Mouse (Mus musculus) kidney, adult 2 months (tissue): ENCODE results near the gene 1700037H04Rik. TPM values are rescaled to one million over a fixed set of nuclear protein-coding genes. Genes with fewer than 3 reads are reported as not detected.
A peak's percentile ranks its signal among the peaks of the same experiment; 100 is the strongest.

ENCODE experiments used
- DNase-seq: peaks from one replicate; pipeline ENCODE4 v3.0.0; 2021
- H3K27ac ChIP-seq: fragments of 200-500 bp; 2 replicates; pipeline ENCODE4 v1.5.1; 2012; ENCODE audit warnings: low read depth, low read length, control low read depth, inconsistent platforms; ENCODE audit not compliant: insufficient read depth
- H3K27me3 ChIP-seq: fragments of 200-500 bp; replicated peaks from 2 replicates; pipeline ENCODE4 v1.6.1; 2012; ENCODE audit warnings: mild to moderate bottlenecking, moderate library complexity, low read length, inconsistent platforms; ENCODE audit not compliant: control insufficient read depth, insufficient read depth
- H3K36me3 ChIP-seq: fragments of 200-500 bp; 2 replicates; pipeline ENCODE4 v1.6.1; 2012; ENCODE audit warnings: mild to moderate bottlenecking, moderate library complexity, low read length, inconsistent platforms; ENCODE audit not compliant: control insufficient read depth, insufficient read depth
- H3K4me1 ChIP-seq: fragments of 200-500 bp; 2 replicates; pipeline ENCODE4 v1.6.1; 2011; ENCODE audit warnings: low read length; ENCODE audit not compliant: control insufficient read depth, insufficient read depth
- H3K4me3 ChIP-seq: fragments of 200-500 bp; 2 replicates; pipeline ENCODE4 v1.5.1; 2011; ENCODE audit warnings: mild to moderate bottlenecking, low read depth, low read length, control low read depth; ENCODE audit not compliant: insufficient read depth
- CTCF ChIP-seq: fragments of 200-500 bp; conservative IDR thresholded peaks from 2 replicates; pipeline ENCODE4 v1.5.1; 2011; ENCODE audit warnings: low read depth, mild to moderate bottlenecking, control low read depth, low read length, moderate library complexity, mixed read lengths; ENCODE audit not compliant: insufficient read depth, insufficient read length
- POLR2A ChIP-seq: fragments of 200-500 bp; IDR thresholded peaks from one replicate; pipeline ENCODE4 v1.6.1; 2011; ENCODE audit warnings: low read depth, low read length, control low read depth
- WGBS: fragments of 180-500 bp; shearing (Covaris S2); methylation state at CpG from one replicate; pipeline ENCODE4 v1.1.7; 2018; 5-methylcytosine and 5-hydroxymethylcytosine counted together
- polyA plus RNA-seq: library from polyadenylated mRNA; depleted of rRNA; stranded (reverse); fragments of >200 nt; gene quantifications from 2 replicates; pipeline ENCODE4 v1.2.3, GENCODE M21; 2012; rRNA removed

1700037H04Rik gene
- polyA plus RNA-seq: 107 and 112 TPM in 2 replicates

DNA sequence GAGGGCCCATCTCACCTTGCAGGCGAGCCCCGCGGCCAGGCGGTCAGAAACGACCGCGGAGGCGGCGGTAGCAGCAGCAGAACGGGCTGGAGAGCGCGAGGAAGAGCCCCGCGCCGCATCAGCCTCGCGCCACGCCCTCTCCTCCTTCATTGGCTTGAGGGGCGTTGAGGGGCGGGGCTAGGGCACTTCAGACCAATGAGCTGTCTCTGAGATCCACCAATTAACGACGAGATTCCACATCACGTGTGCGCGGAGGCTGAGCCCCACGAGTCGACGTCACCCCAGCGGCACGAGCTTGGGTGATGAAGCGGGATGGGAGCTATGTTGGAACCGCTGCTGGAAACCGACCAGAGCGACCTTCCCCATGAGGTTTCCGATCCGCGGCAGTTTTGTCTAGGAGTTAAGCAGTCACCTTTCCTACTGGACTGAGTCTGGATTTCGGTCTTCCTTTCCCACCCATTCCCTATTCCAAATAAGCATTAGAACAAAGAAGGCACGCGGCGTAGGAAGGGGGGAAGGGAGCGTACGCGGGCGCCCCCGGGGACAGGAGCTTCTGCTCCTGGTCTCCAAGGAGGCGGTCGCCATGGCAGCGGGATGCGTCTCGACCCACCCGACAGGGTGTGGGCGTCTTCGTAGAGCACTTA is at the start of gene 1700037H04Rik:
1700037H04Rik (minus strand) TSS at position 144 of the 644 bp plus-strand sequence.
- Histone ChIP-seq H3K4me3 (peak within 1 kb of the TSS; percentile 66), H3K27me3 (no peaks in the 10 kb centered on the region), H3K27ac (peak within 1 kb of the TSS; percentile 59), H3K36me3 (no peaks in the 10 kb centered on the region), H3K4me1 (peaks cover 3% of the 10 kb centered on the region; the same call in 1 of the 2 replicates)
- peak; percentile 99 for DNase-seq
- TF ChIP-seq POLR2A: peak; percentile 87
- no peak for TF ChIP-seq CTCF
- WGBS: under 1% methylated on average over 54 of the region's 54 CpGs

DNA sequence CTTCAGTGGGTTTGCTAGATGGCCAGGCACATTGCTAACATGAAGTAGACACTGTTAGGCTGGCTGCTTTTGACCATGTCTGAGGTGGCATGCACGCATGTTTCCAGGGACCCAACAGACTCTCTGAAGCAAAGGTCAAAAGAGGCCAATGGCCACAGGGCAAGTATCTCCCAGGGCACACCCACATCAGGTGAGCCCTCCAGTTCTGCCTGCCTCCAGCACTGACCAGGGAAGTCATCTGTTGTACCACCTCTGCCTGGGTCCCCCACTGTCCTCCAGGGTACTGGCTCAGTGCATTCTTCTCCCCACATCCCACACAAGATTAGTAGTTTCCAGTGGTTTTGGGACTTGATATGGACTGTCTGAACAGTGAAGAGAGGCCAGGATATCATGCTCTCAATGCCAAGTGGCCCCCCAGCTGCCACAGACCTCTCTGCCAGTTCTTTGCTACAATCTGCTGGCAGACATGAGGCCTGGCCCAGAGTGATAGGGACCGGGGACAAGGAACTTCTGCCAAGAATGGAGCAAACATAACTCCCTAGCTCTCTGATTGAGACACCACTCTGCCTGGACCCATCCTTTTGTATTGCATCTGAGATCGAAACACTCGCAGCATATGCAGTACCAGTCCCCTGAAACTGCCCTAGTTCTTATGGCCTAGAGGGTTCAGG is 49.4 kb upstream of the 1700037H04Rik start:
- H3K4me3 ChIP-seq: no peak overlapping the region
- WGBS: 68% methylated on average over 4 of the region's 4 CpGs

DNA sequence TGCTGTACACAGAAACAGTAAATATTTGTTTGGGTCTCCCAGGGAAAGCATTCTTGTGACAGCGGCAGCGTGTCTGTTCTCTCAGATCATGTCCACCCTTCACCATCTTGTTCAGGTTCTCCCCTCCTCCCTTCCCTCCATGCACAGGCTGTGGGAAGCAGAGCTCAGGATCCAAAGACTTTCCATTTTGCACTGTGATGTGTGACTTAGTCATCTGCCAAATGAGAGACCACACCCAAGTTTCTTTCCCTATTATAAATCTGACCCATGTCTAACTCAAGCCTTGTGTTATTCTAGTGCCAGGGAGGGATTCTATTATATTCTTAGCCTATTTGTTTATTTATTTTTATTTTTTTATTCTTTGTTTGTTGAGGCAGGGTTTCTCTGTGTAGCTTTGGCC is 48.5 kb upstream of the 1700037H04Rik start:
- 96% methylated on average over 2 of the region's 2 CpGs for WGBS
- no peak for DNase-seq
- H3K4me1 ChIP-seq: peaks cover 16% of the 10 kb centered on the region; the same call in 1 of the 2 replicates
- H3K27ac ChIP-seq: no peak overlapping the region
- H3K27me3 ChIP-seq: no peaks in the 10 kb centered on the region
- H3K36me3 ChIP-seq: no peaks in the 10 kb centered on the region
- H3K4me3 ChIP-seq: no peak overlapping the region
- TF ChIP-seq POLR2A (no peak), CTCF (no peak)

More for the DNA sequence above, 49.4 kb upstream of the 1700037H04Rik start:
- Histone ChIP-seq H3K4me1 (peaks cover 16% of the 10 kb centered on the region; the same call in 1 of the 2 replicates), H3K36me3 (no peaks in the 10 kb centered on the region), H3K27ac (peak overlapping the region; percentile 98), H3K27me3 (no peaks in the 10 kb centered on the region)
- TF ChIP-seq CTCF (no peak), POLR2A (no peak)
- peak; percentile 33 for DNase-seq

DNA sequence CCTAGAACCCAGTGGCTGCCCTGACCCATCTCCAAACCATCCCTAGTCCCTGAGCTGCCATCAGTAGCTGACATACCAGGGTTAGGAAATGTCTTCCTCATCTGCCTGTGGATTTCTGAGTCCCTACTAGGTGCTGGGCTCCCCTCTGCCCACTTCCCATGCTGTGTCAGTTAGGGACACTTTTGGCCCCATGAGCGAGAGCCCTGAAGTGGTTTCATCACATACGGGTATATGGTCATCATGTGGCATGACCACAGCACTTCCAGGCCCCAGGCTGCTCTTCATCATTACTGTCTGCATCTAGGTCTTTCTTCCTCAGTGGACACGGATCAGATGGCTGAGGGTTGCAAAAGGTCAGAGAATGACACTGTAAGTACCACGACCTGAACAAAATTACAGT is 46.9 kb upstream of the 1700037H04Rik start, which contains the start of gene Ap5s1:
Ap5s1 (plus strand) TSS at position 301 of the 400 bp plus-strand sequence.
- Histone ChIP-seq H3K4me3 (no peak within 1 kb of the TSS), H3K36me3 (no peaks in the 10 kb centered on the region), H3K27me3 (no peaks in the 10 kb centered on the region), H3K4me1 (peaks cover 16% of the 10 kb centered on the region; the same call in 1 of the 2 replicates), H3K27ac (no peak within 1 kb of the TSS)
- TF ChIP-seq POLR2A (no peak), CTCF (no peak)
- WGBS: 78% methylated on average over 4 of the region's 4 CpGs
- no peak for DNase-seq

DNA sequence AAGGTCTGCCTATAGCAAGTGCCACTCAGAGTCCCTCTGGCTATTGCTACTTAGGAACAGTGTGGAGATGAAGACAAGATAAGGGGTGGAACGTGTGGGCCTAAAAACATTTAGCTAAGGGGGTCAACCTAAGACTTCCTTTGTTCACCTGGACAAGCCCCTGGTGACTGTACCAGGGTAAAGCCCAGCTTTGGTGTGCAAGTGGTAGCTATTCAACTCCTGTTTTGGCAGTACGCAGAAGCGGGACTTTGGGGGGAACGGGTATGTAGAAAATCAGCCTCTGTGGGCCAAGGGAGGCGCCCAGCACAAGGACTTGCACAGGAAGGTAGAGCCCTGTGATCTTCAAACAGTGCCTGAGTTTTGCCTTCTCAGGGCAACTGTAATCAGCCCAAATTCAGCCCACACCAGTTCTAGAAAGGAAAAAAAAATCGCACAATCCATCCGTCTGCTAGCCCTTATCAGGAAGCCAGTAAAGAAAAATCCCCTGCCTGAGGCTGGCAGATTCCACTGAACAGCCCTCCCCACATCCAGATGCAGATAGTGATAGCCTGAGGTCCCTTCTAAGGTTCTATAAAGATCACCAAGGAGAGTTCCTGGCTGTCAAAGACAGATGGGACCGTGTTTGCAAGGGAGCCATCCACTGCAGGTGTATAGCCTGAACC is 45.8 kb upstream of the 1700037H04Rik start:
- H3K36me3 ChIP-seq: no peaks in the 10 kb centered on the region
- TF ChIP-seq POLR2A (no peak), CTCF (no peak)
- H3K4me1 ChIP-seq: peaks cover 12% of the 10 kb centered on the region; the same call in 1 of the 2 replicates
- no peak for DNase-seq
- no peaks in the 10 kb centered on the region for H3K27me3 ChIP-seq
- no peak overlapping the region for H3K27ac ChIP-seq
- 86% methylated on average over 8 of the region's 8 CpGs for WGBS
- H3K4me3 ChIP-seq: no peak overlapping the region

DNA sequence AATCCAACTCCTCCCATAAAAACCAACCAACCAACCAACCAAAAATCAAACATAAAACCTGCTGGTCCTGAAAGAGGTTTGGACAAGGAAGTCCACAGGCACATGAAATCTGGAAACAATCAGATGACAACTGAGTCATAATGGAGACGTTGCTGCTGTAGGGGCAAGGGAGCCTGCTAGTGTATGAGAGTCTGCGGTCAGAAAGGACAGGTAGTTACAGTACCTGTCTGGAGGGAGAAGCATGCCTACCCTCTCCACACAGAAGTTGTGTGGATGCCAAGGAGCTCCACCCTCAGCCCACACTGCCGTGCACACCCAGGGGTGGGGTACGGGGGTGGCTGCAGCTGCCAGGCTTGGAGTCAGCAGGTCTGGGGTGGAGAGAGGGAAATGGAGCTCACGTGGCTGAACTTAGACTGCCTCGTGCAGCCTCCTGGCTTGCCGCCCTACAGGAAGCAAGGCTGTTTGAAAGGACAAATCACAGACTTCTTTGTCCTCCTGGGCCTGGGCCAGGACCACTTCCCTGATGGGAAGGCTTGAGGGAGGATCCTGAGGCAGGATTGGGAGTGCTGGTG is 44.6 kb upstream of the 1700037H04Rik start:
- Histone ChIP-seq H3K27ac (peak overlapping the region; percentile 88), H3K4me3 (peak overlapping the region; percentile 7; the same call in 1 of the 2 replicates), H3K36me3 (no peaks in the 10 kb centered on the region), H3K27me3 (no peaks in the 10 kb centered on the region), H3K4me1 (peaks cover 8% of the 10 kb centered on the region; the same call in 1 of the 2 replicates)
- TF ChIP-seq POLR2A: no peak
- TF ChIP-seq CTCF: no peak
- 13% methylated on average over 7 of the region's 7 CpGs for WGBS
- DNase-seq: peak; percentile 99
